Mouse (Mus musculus): ENCODE data around the gene Ssxb5.
"Not testable (repeated sequence)": the region's sequence is repeated elsewhere in the genome, so short reads cannot be mapped to it uniquely, and the experiment has no call there.

Gene Ssxb5

DNA sequence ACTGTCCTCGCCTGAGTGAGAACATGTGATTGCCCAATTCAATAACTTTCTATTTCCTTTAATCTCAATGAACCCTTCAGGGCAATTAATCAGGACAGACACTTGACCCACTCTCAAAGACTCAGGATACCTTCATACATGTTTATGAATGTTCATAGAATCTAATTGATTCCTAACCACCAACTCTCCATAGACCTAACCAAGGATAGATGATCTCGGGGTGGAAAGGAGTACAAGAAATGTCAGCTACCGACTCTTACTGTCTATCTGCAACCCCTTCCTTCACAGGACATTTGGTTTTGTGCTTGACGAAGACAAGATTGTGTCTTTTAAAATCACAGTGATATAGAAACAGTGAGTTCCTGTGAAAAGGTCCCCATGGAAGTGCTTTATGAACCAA lies at the start of gene Ssxb5:
Gene Ssxb5 (plus strand): TSS at position 301 of the 400 bp plus-strand sequence.
- DNase-seq = not testable (repeated sequence)

DNA sequence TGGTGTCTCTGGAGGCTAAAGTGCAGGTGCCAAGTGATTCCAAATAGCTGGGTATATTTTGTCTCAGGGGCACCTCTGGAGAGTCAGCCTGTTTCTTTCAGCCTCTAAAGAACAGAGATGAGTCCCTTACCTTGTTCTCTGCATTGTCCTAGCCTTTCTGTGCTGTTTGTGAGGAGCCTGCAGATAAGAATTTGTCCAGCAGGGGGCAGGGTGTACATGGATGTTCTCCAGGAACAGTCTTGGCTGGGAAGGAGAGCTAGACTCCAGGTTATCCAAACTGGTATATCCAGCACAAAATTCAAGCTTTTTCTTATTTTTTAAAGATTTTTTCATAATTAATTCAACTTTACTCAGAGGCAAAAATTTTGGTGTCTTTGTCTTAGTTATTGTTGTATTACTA lies 28.6 kb downstream of the Ssxb5 start:
- DNase-seq = peak; percentile 69

GRCm38 (mm10) chrX:8843694-8844093 lies 40.2 kb downstream of the Ssxb5 start, which contains the start of gene Gm6592:
Gene Gm6592 (plus strand): TSS chrX:8843994.
- DNase-seq = no peak

DNA sequence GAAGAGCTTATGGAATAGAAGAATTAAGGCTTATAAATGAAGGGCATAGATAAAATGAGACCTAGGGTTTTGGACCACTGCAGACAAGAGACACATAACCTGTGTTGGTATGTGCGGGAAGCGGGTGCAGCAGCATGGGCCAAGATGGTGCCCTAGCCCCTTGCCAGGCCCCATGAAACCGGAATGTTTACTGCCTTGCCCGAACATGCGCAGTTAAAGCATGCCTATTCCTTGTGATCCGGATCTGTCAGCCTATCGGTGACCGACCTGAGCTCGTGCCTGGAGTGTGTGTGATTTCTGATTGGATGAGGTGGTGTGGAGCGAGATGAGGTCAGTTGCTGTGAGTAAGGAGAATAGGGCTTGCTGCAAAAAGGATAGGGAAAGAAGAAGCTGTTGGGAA lies 49.0 kb downstream of the Ssxb5 start:
- DNase-seq = no peak
